Mouse (Mus musculus): ENCODE measurements around the gene Fgfr2. TPM values are rescaled to one million over a fixed set of nuclear protein-coding genes. Genes with fewer than 3 reads are reported as not detected.

Gene Fgfr2
- polyA plus RNA-seq, 1 experiment from 2014 or later = 110 TPM

DNA sequence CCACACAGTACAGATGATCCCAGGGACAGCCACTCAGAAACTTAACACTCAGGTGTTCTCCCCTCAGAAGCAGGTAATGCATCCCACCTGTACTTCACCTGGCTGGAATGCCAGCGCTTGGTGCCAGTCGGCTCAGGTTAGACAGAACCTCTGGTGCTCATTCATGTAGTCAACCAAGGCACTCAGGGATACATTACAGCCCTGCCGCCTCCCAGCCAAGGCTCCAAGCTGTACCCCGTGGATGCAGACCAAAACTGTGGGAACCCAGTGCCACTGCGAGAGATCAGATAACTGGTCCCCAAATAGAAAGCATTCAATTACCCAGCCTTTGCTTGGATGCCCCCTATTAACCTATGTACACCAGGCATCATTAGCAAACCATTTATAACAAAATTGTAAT lies 846.9 kb downstream of the Fgfr2 start:
- WGBS = 85% methylated on average over 5 of the region's 5 CpGs
- H3K9ac ChIP-seq (replicated peaks; ENCODE audit: low read depth) = no peak overlapping the region
- ATAC-seq (no peak), DNase-seq (ENCODE audit: low spot score) (no peak)
- no peak overlapping the region for H3K4me2 ChIP-seq (replicated peaks; ENCODE audit: low read depth, low read length)
- TF ChIP-seq EP300 (IDR thresholded peaks at IDR 0.05) (no peak), CTCF (IDR thresholded peaks at IDR 0.05) (no peak)
- H3K4me3 ChIP-seq (ENCODE audit: low read depth, low read length) = no peak overlapping the region
- no peak overlapping the region for H3K27ac ChIP-seq (ENCODE audit: low read length)
- H3K4me1 ChIP-seq (ENCODE audit: insufficient read depth, low read depth, low read length) = no peaks in the 10 kb centered on the region
- no peaks in the 10 kb centered on the region for H3K9me3 ChIP-seq (ENCODE audit: low read length)
- no peaks in the 10 kb centered on the region for H3K27me3 ChIP-seq (replicated peaks; ENCODE audit: insufficient read depth, low read length)
- H3K36me3 ChIP-seq (ENCODE audit: insufficient read depth, low read length) = no peaks in the 10 kb centered on the region

- no peaks in the 10 kb centered on the region for H3K27me3 ChIP-seq (replicated peaks; ENCODE audit: insufficient read depth, low read length)
- no peaks in the 10 kb centered on the region; the same call in 1 of the 2 replicates for H3K4me1 ChIP-seq (ENCODE audit: insufficient read depth, low read depth, low read length)
- no peaks in the 10 kb centered on the region for H3K36me3 ChIP-seq (ENCODE audit: insufficient read depth, low read length)
- DNase-seq (ENCODE audit: low spot score) (no peak), ATAC-seq (peak; percentile 21)
- no peak overlapping the region for H3K4me2 ChIP-seq (replicated peaks; ENCODE audit: low read depth, low read length)
- WGBS = 53% methylated on average over 2 of the region's 2 CpGs
- TF ChIP-seq EP300 (IDR thresholded peaks at IDR 0.05) = no peak
- H3K9ac ChIP-seq (replicated peaks; ENCODE audit: low read depth) = no peak overlapping the region
- H3K9me3 ChIP-seq (ENCODE audit: low read length) = no peaks in the 10 kb centered on the region
- no peak overlapping the region for H3K4me3 ChIP-seq (ENCODE audit: low read depth, low read length)
- H3K27ac ChIP-seq (ENCODE audit: low read length) = no peak overlapping the region
These were observed 849.2 kb downstream of the Fgfr2 start for GRCm38 (mm10) chr7:132273741-132274513.

GRCm38 (mm10) chr7:132272984-132273383 lies 850.2 kb downstream of the Fgfr2 start:
- ATAC-seq (no peak), DNase-seq (ENCODE audit: low spot score) (no peak)
- no peaks in the 10 kb centered on the region for H3K9me3 ChIP-seq (ENCODE audit: low read length)
- H3K9ac ChIP-seq (replicated peaks; ENCODE audit: low read depth) = no peak overlapping the region
- H3K27me3 ChIP-seq (replicated peaks; ENCODE audit: insufficient read depth, low read length) = no peaks in the 10 kb centered on the region
- no peak overlapping the region for H3K4me3 ChIP-seq (ENCODE audit: low read depth, low read length)
- no peak for TF ChIP-seq EP300 (IDR thresholded peaks at IDR 0.05)
- TF ChIP-seq CTCF (IDR thresholded peaks at IDR 0.05) = no peak
- no peaks in the 10 kb centered on the region; the same call in 1 of the 2 replicates for H3K4me1 ChIP-seq (ENCODE audit: insufficient read depth, low read depth, low read length)
- no peaks in the 10 kb centered on the region for H3K36me3 ChIP-seq (ENCODE audit: insufficient read depth, low read length)
- H3K4me2 ChIP-seq (replicated peaks; ENCODE audit: low read depth, low read length) = no peak overlapping the region
- no peak overlapping the region for H3K27ac ChIP-seq (ENCODE audit: low read length)
- WGBS = 92% methylated on average over 5 of the region's 5 CpGs

- no peak overlapping the region for H3K4me2 ChIP-seq (replicated peaks; ENCODE audit: low read depth, low read length)
- H3K4me3 ChIP-seq (ENCODE audit: low read depth, low read length) = no peak overlapping the region
- no peaks in the 10 kb centered on the region for H3K27me3 ChIP-seq (replicated peaks; ENCODE audit: insufficient read depth, low read length)
- ATAC-seq (peak; percentile 81), DNase-seq (ENCODE audit: low spot score) (peak; percentile 76)
- WGBS = 54% methylated on average over 8 of the region's 8 CpGs
- no peaks in the 10 kb centered on the region for H3K9me3 ChIP-seq (ENCODE audit: low read length)
- no peak for TF ChIP-seq CTCF (IDR thresholded peaks at IDR 0.05)
- TF ChIP-seq EP300 (IDR thresholded peaks at IDR 0.05) = no peak
- no peaks in the 10 kb centered on the region; the same call in 1 of the 2 replicates for H3K36me3 ChIP-seq (ENCODE audit: insufficient read depth, low read length)
- peak overlapping the region; percentile 51 for H3K27ac ChIP-seq (ENCODE audit: low read length)
- no peaks in the 10 kb centered on the region; the same call in 1 of the 2 replicates for H3K4me1 ChIP-seq (ENCODE audit: insufficient read depth, low read depth, low read length)
- H3K9ac ChIP-seq (replicated peaks; ENCODE audit: low read depth) = no peak overlapping the region
These were observed 852.8 kb downstream of the Fgfr2 start for GRCm38 (mm10) chr7:132270364-132270763.

GRCm38 (mm10) chr7:132269661-132270060 lies 853.5 kb downstream of the Fgfr2 start:
- no peak for DNase-seq (ENCODE audit: low spot score)
- Histone ChIP-seq H3K4me3 (ENCODE audit: low read depth, low read length) (no peak overlapping the region), H3K9me3 (ENCODE audit: low read length) (no peaks in the 10 kb centered on the region), H3K27me3 (replicated peaks; ENCODE audit: insufficient read depth, low read length) (no peaks in the 10 kb centered on the region), H3K9ac (replicated peaks; ENCODE audit: low read depth) (no peak overlapping the region), H3K36me3 (ENCODE audit: insufficient read depth, low read length) (no peaks in the 10 kb centered on the region; the same call in 1 of the 2 replicates), H3K4me2 (replicated peaks; ENCODE audit: low read depth, low read length) (peak overlapping the region; percentile 19; the same call in 1 of the 2 replicates), H3K27ac (ENCODE audit: low read length) (peak overlapping the region; percentile 51; the same call in 1 of the 2 replicates), H3K4me1 (ENCODE audit: insufficient read depth, low read depth, low read length) (no peaks in the 10 kb centered on the region; the same call in 1 of the 2 replicates)
- TF ChIP-seq EP300 (IDR thresholded peaks at IDR 0.05) = no peak
- no peak for TF ChIP-seq CTCF (IDR thresholded peaks at IDR 0.05)
- no peak for ATAC-seq
- WGBS = 77% methylated on average over 3 of the region's 3 CpGs

- Histone ChIP-seq H3K9ac (replicated peaks; ENCODE audit: low read depth) (no peak overlapping the region), H3K4me3 (ENCODE audit: low read depth, low read length) (no peak overlapping the region), H3K4me2 (replicated peaks; ENCODE audit: low read depth, low read length) (no peak overlapping the region), H3K4me1 (ENCODE audit: insufficient read depth, low read depth, low read length) (no peaks in the 10 kb centered on the region; the same call in 1 of the 2 replicates), H3K36me3 (ENCODE audit: insufficient read depth, low read length) (no peaks in the 10 kb centered on the region; the same call in 1 of the 2 replicates), H3K27me3 (replicated peaks; ENCODE audit: insufficient read depth, low read length) (no peaks in the 10 kb centered on the region), H3K9me3 (ENCODE audit: low read length) (no peaks in the 10 kb centered on the region), H3K27ac (ENCODE audit: low read length) (no peak overlapping the region; the same call in 1 of the 2 replicates)
- no peak for DNase-seq (ENCODE audit: low spot score)
- 69% methylated on average over 4 of the region's 4 CpGs for WGBS
- ATAC-seq = peak; percentile 11; the same call in 1 of the 2 replicates
- TF ChIP-seq EP300 (IDR thresholded peaks at IDR 0.05) (no peak), CTCF (IDR thresholded peaks at IDR 0.05) (no peak)
These were observed 855.2 kb downstream of the Fgfr2 start for GRCm38 (mm10) chr7:132267721-132268498.
